Mouse (Mus musculus): ENCODE data around the gene Tfrc. TPM values are rescaled to one million over a fixed set of nuclear protein-coding genes. Genes with fewer than 3 reads are reported as not detected.
"Not testable (repeated sequence)": the region's sequence is repeated elsewhere in the genome, so short reads cannot be mapped to it uniquely, and the experiment has no call there.

The Tfrc gene
- total RNA-seq, 2 experiments from 2014 or later: 285 to 408 TPM

DNA sequence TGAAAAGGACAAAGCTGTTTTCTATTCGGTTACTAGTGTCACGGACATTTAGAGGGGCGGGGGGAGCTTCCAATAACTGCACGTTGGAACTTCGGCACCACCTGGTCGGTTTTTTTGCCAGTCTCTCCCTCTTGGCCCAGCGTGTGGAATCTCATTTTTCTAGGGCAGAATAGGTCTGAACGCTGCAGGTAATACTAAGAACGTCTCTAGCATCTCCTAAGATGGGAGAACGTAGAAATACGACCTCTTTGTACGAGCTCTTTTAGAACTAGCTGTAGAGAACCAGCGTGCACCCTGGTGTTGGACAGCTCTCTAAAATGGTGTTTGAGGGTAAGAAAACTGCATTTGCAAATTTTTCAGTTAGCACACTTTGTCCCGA is 670 bp downstream of the Tfrc start:
- no peak for DNase-seq
- intact Hi-C loops (cut with DNase I; ENCODE audit: low total_unique reads): no loop called here

DNA sequence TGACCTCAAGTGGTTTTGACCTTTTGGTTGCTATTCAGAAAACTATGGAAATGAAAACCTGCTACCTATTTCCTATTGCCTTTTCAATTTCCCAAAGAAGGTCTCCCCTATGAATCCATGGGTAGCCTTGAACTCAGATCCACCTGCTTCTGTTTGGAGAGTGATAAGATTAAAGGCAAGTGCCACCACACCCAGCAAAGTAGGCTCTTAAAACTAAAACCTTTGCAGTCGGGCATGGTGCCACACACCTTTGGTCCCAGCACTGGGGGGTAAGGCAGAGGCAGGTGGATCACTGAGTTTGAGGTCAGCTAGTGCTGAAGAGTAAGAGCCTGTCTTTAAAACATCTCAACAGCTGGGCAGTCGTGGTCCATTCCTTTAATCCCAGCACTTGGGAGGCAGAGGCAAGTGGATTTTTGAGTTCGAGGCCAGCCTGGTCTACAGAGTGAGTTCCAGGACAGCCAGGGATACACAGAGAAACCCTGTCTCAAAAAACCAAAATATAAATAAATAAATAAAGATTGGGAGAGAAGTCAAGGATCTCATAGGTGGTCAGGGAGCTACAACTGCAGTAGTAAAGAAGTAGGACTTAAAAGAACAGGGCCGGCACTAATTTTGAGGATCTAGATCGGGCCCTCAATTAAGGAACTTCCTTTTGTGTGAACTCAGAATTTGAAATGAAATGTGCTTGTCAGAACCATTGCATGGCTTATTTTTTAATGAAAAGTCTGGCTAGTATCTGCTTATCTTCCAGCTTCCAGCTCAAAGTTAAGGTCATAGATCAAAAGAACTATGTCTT is 1.9 kb downstream of the Tfrc start:
- no peak for DNase-seq
- intact Hi-C loops (cut with DNase I; ENCODE audit: low total_unique reads): loop anchor here (5.0 kb wide), 1 partner anchor 103 kb away; no protein-coding TSS in a partner anchor

DNA sequence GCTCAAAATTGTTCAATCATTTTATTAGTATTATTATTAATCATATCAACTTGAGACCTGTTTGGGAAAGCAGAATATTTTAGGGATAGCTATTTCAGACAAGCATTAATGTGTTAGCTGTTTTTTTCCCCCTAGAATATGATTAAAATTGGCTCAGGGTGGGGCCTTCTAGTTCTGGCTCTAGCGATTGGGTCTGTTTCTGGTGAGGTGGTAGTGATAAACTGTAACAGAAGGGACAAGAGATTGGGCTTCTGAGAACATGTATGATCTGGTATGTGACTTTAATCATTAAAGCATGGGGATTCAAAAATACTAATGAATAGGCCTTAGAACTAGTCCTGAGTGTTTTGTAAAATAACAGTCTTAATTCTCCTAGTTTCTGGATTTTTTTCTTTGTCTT is 3.3 kb downstream of the Tfrc start:
- intact Hi-C loops (cut with DNase I; ENCODE audit: low total_unique reads): loop anchor here (5.0 kb wide), 1 partner anchor 105 kb away; no protein-coding TSS in a partner anchor
- no peak for DNase-seq

DNA sequence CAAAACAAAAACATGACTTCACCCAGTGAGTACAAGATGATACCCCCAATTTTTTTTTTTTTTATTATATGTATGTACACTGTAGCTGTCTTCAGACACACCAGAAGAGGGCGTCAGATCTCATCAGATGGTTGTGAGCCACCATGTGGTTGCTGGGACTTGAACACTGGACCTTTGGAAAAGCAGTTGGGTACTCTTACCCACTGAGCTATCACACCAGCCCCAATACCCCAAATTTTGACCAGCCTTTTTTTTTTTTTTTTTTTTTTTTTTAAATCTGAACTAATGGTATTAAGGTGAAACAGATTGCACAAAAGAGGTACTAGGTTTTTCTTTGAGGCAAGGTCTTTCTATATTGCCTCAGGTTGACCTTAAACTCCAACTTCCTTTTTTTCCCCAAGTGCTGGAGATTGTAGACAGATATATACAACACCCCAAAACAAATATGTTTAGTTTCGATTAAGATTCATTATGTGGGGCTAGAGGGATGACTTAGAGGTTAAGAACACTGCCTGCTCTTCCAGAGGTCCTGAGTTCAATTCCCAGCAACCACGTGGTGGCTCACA is 4.6 kb downstream of the Tfrc start:
- no peak for DNase-seq
- intact Hi-C loops (cut with DNase I; ENCODE audit: low total_unique reads): loop anchor here (5.0 kb wide), 1 partner anchor 106 kb away; no protein-coding TSS in a partner anchor

DNA sequence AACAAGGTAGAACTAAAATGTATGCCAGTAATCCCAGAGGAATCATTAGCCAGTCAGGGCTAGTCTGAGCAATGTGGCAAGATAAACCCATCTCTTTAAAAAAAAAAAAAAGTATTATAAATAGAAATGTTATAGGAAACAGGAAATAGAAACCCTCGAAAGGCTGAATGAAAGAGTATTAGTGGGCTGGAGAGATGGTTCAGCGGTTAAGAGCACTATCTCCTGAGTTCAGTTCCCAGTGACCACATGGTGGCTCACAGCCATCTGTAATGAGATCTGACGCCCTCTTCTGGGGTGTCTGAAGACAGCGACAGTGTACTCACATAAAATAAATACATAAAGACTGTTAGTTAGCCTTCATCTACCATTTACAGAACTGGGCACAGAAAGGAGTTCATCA is 5.3 kb downstream of the Tfrc start:
- DNase-seq: no peak
- intact Hi-C loops (cut with DNase I; ENCODE audit: low total_unique reads): loop anchor here (5.0 kb wide), 1 partner anchor 107 kb away; no protein-coding TSS in a partner anchor

DNA sequence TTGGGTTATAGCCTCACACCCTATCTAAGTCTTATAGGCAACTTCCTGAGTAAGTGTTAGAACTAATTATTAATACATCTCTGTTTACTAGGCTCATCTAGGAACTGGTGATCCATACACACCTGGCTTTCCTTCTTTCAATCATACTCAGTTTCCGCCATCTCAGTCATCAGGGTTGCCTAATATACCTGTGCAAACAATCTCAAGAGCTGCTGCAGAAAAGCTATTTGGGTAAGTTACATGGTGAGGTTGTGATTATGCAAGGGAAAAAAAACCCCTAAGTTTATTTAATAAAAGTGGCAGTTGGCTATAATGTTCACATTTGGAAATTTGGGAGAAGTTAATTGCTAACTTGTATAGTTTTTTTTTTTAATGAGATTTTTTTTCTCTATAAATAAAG is 10.2 kb downstream of the Tfrc start:
- intact Hi-C loops (cut with DNase I; ENCODE audit: low total_unique reads): no loop called here
- no peak for DNase-seq

DNA sequence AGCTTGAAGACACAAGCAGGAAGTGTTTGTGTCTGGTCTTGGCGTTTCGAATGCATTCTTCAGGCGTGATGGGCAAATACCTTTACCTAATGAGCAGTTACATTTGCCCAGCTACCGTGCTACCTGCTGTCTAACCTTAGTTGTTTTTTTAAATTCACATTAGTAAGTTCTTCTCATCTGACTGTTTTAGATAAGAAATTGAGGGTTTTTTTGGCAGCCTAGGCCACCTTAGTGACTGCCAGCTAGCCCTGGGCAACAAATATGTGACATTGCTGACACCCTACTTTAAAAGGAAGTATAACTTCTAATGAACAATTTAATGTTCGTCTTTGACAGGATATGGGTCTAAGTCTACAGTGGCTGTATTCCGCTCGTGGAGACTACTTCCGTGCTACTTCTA is 19.4 kb downstream of the Tfrc start:
- DNase-seq: no peak
- intact Hi-C loops (cut with DNase I; ENCODE audit: low total_unique reads): no loop called here

DNA sequence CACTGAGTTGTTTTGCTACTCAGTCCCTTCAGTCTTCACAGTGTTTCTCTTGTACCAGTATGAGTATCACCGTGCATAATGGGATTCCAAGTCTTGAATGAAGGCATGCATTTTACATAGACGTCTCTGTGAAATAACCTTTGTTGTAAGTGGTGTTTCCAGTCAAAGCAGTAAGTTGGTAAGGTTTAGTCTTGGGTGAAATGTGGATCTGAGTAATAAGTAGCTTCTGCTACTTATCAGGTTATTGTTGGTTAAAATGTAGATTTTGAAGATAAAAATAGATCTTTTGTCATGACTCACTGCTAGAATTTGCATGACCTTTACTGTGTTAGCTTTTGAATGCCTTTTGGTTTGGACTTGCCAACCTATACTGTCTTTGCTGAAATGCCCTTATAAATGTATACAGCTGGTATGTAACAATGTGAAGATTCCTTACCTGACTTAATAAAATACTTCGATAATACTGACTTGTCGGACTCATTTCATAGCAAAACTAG is 23.7 kb downstream of the Tfrc start:
- DNase-seq: no peak
- intact Hi-C loops (cut with DNase I; ENCODE audit: low total_unique reads): no loop called here

DNA sequence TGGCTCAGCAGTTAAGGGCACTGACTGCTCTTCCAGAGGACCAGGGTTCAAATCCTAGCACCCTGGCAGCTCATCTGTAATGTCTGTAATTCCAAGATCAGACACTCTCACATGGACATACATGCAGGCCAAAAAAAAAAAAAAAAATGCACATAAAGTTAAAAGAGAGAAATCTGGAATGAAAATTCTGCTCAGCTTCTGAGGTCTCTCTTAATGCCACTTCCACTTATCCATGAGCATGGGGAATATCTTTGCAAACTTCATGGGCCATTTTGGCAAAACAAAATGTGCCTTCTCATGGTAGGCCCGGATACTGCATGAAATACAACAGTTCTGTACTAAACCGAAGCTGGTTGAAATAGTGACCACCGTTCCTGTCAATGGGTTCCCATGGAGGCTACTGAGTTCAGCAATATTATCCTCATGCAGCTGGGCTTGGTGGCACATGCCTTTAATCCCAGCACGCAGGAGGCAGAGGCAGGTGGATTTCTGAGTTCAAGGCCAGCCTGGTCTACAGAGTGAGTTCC is 24.8 kb downstream of the Tfrc start:
- DNase-seq: no peak
- intact Hi-C loops (cut with DNase I; ENCODE audit: low total_unique reads): no loop called here

DNA sequence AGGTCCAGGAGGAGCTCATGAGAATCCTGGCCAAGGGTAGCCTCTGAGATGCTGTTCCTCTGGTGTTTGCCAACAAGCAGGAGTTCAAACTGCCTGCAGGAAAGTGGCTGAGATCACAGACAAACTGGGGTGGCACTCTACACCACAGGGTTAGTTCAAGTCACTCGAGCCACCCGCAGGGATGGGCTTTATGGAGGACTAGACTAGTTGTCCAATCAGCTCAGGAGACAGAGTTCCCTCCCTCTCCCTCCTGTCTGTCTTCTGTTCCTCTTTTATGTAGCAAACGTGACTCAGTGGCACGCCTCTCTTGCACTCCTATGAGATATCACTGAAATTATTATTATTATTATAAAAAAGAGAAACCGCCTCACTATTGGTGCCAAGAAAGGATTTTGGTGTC is 25.5 kb downstream of the Tfrc start:
- no peak for DNase-seq

DNA sequence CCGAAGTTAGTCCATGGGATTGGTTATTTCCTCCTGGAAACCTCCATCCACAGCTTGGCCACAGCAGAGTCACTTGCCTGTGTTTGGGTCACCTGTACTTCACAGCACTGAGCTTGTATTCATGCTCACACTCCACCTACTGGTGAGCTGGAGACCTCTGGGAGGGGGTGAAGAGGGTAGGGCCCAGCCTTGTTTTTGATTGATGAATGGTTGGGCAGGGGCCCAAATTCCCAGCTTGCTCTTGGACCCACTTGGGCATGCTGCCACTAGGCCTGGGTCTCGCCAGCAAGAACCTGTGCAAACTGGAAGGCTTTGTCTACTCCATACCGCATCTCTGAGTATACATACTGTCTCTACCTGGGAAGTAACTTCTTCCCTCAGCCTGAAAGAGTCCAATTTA is 26.6 kb downstream of the Tfrc start:
- DNase-seq: no peak
- intact Hi-C loops (cut with DNase I; ENCODE audit: low total_unique reads): loop anchor here (5.0 kb wide), 1 partner anchor 47 kb away; no protein-coding TSS in a partner anchor

More for the DNA sequence above, 25.5 kb downstream of the Tfrc start:
- intact Hi-C loops (cut with DNase I; ENCODE audit: low total_unique reads): no loop called here

DNA sequence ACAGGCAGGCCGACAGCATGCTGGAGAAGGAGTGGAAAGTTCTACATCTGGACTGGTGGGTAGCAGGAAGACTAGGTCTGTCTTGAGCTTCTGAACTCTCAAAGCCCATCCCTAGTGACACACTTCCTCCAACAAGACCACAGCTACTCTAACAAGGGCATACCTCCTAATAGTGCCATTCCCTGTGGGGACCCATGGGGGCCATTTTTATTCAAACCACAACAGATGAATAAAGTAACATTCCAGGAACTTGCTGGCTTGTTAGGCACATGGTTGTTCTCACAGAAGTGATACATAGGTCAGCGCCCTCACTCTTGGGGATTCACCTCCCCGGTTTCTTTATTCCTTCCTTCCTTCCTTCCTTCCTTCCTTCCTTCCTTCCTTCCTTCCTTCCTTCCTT is 27.6 kb downstream of the Tfrc start:
- DNase-seq: no peak
- intact Hi-C loops (cut with DNase I; ENCODE audit: low total_unique reads): loop anchor here (5.0 kb wide), 1 partner anchor 46 kb away; no protein-coding TSS in a partner anchor

DNA sequence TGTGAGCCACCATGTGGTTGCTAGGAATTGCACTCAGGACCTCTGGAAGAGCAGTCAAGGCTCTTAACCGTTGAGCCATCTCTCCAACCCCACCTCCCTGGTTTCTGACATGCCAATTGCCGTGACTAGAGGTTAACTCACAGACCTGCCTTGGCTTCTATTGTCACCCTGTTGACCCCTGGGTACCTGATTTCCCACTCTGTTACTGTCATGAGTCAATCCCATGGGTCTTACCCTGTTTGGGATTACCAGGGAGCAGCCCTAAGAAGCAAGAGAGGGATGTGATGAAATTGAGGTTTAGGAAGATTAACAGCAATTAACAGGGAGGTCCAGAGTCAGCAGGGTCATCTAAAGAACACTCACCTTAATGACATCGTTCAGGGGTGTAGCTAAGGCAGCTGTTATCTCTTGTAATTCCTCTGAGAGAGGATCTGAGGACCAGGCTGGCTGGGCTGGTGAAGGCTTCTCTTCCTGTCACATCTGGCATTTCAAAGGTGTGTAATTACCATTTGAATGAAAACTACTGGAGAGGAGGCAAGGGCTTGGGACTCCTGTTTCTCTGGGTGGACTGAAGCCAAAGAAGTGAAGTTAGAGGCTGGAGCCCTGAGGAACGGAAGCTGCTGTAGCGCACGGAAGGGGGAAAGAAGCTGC is 28.3 kb downstream of the Tfrc start:
- intact Hi-C loops (cut with DNase I; ENCODE audit: low total_unique reads): loop anchor here (5.0 kb wide), 1 partner anchor 45 kb away; no protein-coding TSS in a partner anchor
- DNase-seq: no peak

DNA sequence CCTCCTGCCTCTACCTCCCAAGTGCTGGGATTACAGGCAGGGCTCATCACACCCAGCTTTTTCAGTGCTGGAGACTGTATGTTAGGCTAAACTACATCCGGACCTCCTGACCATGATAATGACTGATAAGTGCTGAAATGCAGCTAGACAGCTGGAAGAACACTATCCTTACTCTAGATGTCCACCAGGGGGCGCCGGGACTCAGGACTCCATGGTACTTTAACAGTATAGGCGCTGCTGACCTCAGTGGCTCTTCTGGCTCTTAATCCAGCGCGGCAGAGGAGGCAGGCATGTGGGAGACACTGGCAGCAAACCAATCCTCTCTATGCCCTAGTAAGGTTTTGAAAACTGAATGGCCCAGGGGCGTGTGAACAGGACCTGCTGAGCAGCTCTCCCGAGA is 29.8 kb downstream of the Tfrc start:
- intact Hi-C loops (cut with DNase I; ENCODE audit: low total_unique reads): loop anchor here (5.0 kb wide), 1 partner anchor 44 kb away; no protein-coding TSS in a partner anchor
- DNase-seq: peak; percentile 81

DNA sequence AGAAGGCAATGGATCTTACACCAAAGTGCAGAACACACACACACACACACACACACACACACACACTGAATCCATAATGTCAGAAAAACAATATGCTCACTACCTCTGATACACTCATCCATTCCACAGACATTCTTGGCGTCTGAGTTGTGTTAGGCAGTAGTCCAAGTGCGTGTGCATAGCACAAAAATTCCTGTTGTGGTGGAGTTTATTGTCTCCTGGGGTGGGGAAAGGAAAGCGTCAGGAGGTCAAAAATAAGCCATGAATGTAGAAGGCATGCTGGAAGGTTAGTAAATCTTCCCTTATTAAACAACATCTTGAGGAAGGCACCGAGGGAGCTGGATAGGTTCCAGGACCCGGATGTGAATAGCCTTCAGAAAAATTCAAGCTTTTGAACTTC is 31.4 kb downstream of the Tfrc start:
- intact Hi-C loops (cut with DNase I; ENCODE audit: low total_unique reads): no loop called here

DNA sequence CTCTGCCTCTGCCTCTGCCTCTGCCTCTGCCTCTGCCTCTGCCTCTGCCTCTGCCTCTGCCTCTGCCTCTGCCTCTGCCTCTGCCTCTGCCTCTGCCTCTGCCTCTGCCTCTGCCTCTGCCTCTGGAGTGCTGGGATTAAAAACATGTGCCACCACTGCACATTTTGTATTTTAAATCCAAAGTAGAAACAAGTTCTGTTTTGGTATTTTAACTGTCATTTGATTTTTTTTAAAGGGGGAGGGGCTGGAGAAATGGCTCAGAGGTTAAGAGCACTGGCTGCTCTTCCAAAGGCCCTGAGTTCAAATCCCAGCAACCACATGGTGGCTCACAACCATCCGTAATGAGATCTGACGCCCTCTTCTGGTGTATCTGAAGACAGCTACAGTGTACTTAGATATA is 32.0 kb downstream of the Tfrc start:
- intact Hi-C loops (cut with DNase I; ENCODE audit: low total_unique reads): not testable (repeated sequence)

More for the DNA sequence above, 31.4 kb downstream of the Tfrc start:
- DNase-seq: no peak

DNA sequence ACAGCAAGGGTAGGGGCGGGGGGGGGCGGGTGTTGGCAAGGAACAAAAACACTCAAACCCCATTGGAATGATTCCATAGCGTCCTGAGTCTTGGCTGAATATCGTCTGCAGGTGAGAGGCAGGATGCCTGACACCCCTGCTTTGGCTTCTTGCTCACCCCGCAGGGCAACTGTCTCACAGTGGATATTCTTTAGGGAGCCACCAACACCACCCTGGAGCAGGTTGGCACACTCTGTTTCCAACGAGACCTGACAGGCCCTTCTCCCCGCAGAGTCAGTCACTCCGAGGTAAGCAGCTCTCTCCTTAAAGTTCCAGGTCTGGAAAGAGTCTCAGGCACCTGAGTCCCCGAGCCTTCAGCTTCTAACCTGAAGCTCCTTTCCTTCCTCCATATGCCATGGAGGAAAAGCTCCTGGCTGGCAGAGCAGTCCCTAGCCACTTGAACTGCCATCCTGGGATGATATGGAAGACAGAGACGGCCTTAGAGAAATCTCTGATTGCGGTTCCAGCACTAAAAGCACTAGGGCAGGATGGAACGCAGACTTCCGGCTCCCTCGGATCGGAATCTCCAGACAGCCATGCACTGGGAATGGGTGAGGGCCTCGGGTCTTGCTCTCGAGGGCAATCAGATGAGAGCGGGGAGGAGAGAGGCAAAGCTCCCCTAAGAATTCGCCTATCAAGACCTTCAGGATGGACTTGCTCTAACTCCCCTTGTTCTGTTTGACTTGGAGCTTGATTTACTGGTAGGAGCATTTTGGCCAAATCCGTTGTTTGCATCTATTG is 32.9 kb downstream of the Tfrc start:
- intact Hi-C loops (cut with DNase I; ENCODE audit: low total_unique reads): no loop called here
- DNase-seq: no peak

More for the DNA sequence above, 32.0 kb downstream of the Tfrc start:
- DNase-seq: not testable (repeated sequence)

DNA sequence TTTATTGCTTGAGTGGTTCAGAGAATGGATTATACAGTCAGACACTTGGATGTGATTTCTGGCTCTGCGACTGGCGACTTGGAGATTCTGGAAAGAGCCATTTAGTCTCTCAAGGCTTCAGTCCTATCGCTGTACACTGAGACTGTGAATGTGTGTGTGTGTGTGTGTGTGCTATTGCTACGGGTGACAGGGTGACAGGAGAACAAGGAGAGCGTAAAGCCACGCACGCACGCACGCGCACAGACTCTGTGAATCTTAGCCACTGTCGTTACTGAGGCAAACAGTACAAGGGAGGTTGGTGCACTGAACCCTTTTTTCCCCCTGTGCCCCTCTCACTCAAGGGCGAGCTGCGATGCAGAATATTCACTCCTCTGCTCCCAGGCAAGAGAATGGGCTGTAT is 33.6 kb downstream of the Tfrc start:
- no peak for DNase-seq
- intact Hi-C loops (cut with DNase I; ENCODE audit: low total_unique reads): no loop called here

DNA sequence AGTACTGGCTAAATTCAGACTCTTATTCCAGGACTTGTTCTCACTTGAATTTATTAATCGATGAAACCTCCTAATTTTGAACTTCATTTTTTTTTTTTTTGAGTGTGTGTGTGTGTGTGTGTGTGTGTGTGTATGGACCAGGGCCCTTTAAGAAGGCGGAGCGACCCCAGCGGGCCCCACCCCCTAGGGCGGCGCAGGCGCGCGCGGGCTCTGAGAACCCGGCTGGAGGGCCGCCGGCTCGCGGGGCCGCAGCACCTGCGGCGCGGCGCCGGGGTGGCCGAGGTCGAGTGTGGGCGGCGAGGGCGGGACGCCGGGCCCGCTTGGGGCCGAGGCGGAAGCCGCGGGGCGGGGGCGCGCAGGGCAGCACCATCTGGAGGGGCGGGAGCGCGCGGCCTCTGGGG is 34.9 kb downstream of the Tfrc start, which contains the start of gene Tnk2:
Gene Tnk2, plus strand, starts transcription at position 214 of the 401 bp plus-strand sequence.
- intact Hi-C loops (cut with DNase I; ENCODE audit: low total_unique reads): no loop called here
- peak; percentile 90 for DNase-seq
